Comparison of ENCODE assay signal across 22 mouse cellular contexts in genomic region chr15:86041421-86041820, GRCm38 (mm10). TPM values are rescaled to one million over a fixed set of nuclear protein-coding genes. Genes with fewer than 3 reads are reported as not detected.
DNase-seq lines count a peak whose midpoint lies in the region; ATAC-seq and TF ChIP-seq lines count a peak whose summit lies in the region.
"Had no signal": no experiment of that assay in that cellular context is flagged by ENCODE, and none has a peak within 500 bp of the region (broad histone marks: within the 10 kb centered on the region; RNA-seq: fewer than 3 reads in every experiment).

No protein-coding gene starts in this region.

- 80% methylated on average over 5 of the region's 5 CpGs for WGBS in midbrain, postnatal 0 days
- 86% methylated on average over 5 of the region's 5 CpGs for WGBS in midbrain, embryonic 14.5 days
- WGBS in stomach, postnatal 0 days = 59% methylated on average over 5 of the region's 5 CpGs

- DNase-seq in adrenal gland, postnatal 10 days = peak; percentile 66
- DNase-seq in adrenal gland, postnatal 4 days (ENCODE audit: low spot score in 2 of 2) = no peak
- no peak for DNase-seq in midbrain, postnatal 0 days (ENCODE audit: low spot score)
- DNase-seq in midbrain, embryonic 14.5 days = no peak
- DNase-seq in NIH3T3 (ENCODE audit: low read depth) = peak; percentile 72
- no peak for DNase-seq in stomach, postnatal 0 days (ENCODE audit: low spot score)
- no peak for DNase-seq in embryo, embryonic 9.5 days (ENCODE audit: extremely low spot score)
- no peak for DNase-seq in gastrocnemius, postnatal 25 days
- DNase-seq: adrenal gland, postnatal 25 days; cerebellum, adult 18-20 months; cerebellum, adult 9-10 months; cerebellum, postnatal 14 days; gastrocnemius, postnatal 36 days; kidney, adult 18-20 months had no signal

- ATAC-seq in midbrain, postnatal 0 days (ENCODE audit: low FRiP score) = no peak
- ATAC-seq in midbrain, embryonic 14.5 days (ENCODE audit: low FRiP score, low TSS enrichment) = no peak
- no peak for ATAC-seq in stomach, postnatal 0 days (ENCODE audit: low FRiP score, low TSS enrichment)
- ATAC-seq: forebrain, embryonic 15.5 days had no signal

- H3K4me2 ChIP-seq in midbrain, postnatal 0 days (ENCODE audit: low read depth, low read length, poor library complexity, severe bottlenecking) = no peak overlapping the region
- no peak overlapping the region for H3K4me2 ChIP-seq in midbrain, embryonic 14.5 days (ENCODE audit: low read length)
- H3K4me2 ChIP-seq in stomach, postnatal 0 days (replicated peaks; ENCODE audit: low read depth) = no peak overlapping the region
- H3K4me2 ChIP-seq: embryonic facial prominence, embryonic 13.5 days; forebrain, embryonic 12.5 days; forebrain, embryonic 15.5 days; heart, embryonic 11.5 days; hindbrain, embryonic 12.5 days; hindbrain, embryonic 15.5 days had no signal

- H3K4me3 ChIP-seq in midbrain, postnatal 0 days (ENCODE audit: low read depth, low read length) = no peak overlapping the region
- H3K4me3 ChIP-seq in midbrain, embryonic 14.5 days (replicated peaks; ENCODE audit: low read depth, low read length) = no peak overlapping the region
- H3K4me3 ChIP-seq in stomach, postnatal 0 days (ENCODE audit: low read depth, low read length) = no peak overlapping the region
- H3K4me3 ChIP-seq: embryonic facial prominence, embryonic 10.5 days; embryonic facial prominence, embryonic 13.5 days; erythroblast, embryonic 14.5 days; forebrain, embryonic 12.5 days; forebrain, embryonic 15.5 days; hindbrain, embryonic 12.5 days; hindbrain, embryonic 15.5 days had no signal

- H3K27ac ChIP-seq in midbrain, postnatal 0 days (ENCODE audit: low read depth, low read length) = no peak overlapping the region
- no peak overlapping the region for H3K27ac ChIP-seq in midbrain, embryonic 14.5 days (replicated peaks; ENCODE audit: low read depth, low read length)
- peak overlapping the region; percentile 56; the same call in 1 of the 2 replicates for H3K27ac ChIP-seq in stomach, postnatal 0 days (replicated peaks)
- H3K27ac ChIP-seq: embryonic facial prominence, embryonic 10.5 days; embryonic facial prominence, embryonic 13.5 days; forebrain, embryonic 12.5 days; forebrain, embryonic 15.5 days; hindbrain, embryonic 12.5 days; hindbrain, embryonic 15.5 days had no signal

- TF ChIP-seq EP300 in stomach, postnatal 0 days (optimal IDR thresholded peaks at IDR 0.05) = no peak

- no peaks in the 10 kb centered on the region for H3K9me3 ChIP-seq in midbrain, postnatal 0 days (ENCODE audit: low read length)
- H3K9me3 ChIP-seq in midbrain, embryonic 14.5 days (ENCODE audit: control insufficient read depth, low read length) = no peaks in the 10 kb centered on the region
- H3K9me3 ChIP-seq in stomach, postnatal 0 days (ENCODE audit: control insufficient read depth, low read length) = no peaks in the 10 kb centered on the region
- H3K9me3 ChIP-seq: embryonic facial prominence, embryonic 10.5 days; embryonic facial prominence, embryonic 13.5 days; forebrain, embryonic 12.5 days; forebrain, embryonic 15.5 days; hindbrain, embryonic 12.5 days; hindbrain, embryonic 15.5 days had no signal

- 0 out of 2 replicates have a peak overlapping the region, but pooled peaks have one; percentile 33 for H3K9ac ChIP-seq in midbrain, postnatal 0 days (replicated peaks; ENCODE audit: low read length, poor library complexity, severe bottlenecking)
- H3K9ac ChIP-seq in midbrain, embryonic 14.5 days (replicated peaks; ENCODE audit: low read length) = no peak overlapping the region
- no peak overlapping the region for H3K9ac ChIP-seq in stomach, postnatal 0 days (ENCODE audit: low read length)
- H3K9ac ChIP-seq: embryonic facial prominence, embryonic 13.5 days; forebrain, embryonic 12.5 days; forebrain, embryonic 15.5 days; hindbrain, embryonic 12.5 days; hindbrain, embryonic 15.5 days had no signal

- no peak for TF ChIP-seq CTCF in midbrain, postnatal 0 days (IDR thresholded peaks at IDR 0.05)
- no peak for TF ChIP-seq CTCF in stomach, postnatal 0 days (IDR thresholded peaks at IDR 0.05; ENCODE audit: low read depth)

- no peaks in the 10 kb centered on the region; the same call in 1 of the 2 replicates for H3K27me3 ChIP-seq in midbrain, postnatal 0 days (ENCODE audit: insufficient read depth, low read length)
- H3K27me3 ChIP-seq in midbrain, embryonic 14.5 days (ENCODE audit: control insufficient read depth, insufficient read depth, low read length) = no peaks in the 10 kb centered on the region
- H3K27me3 ChIP-seq in stomach, postnatal 0 days (ENCODE audit: control insufficient read depth, insufficient read depth, low read length) = no peaks in the 10 kb centered on the region
- H3K27me3 ChIP-seq: forebrain, embryonic 15.5 days had no signal

- H3K36me3 ChIP-seq in midbrain, postnatal 0 days (ENCODE audit: insufficient read depth, low read length) = no peaks in the 10 kb centered on the region
- no peaks in the 10 kb centered on the region for H3K36me3 ChIP-seq in midbrain, embryonic 14.5 days (ENCODE audit: control insufficient read depth, insufficient read depth, low read length)
- H3K36me3 ChIP-seq in stomach, postnatal 0 days (ENCODE audit: control insufficient read depth, insufficient read depth, low read length) = no peaks in the 10 kb centered on the region
- H3K36me3 ChIP-seq: embryonic facial prominence, embryonic 10.5 days; embryonic facial prominence, embryonic 13.5 days; forebrain, embryonic 12.5 days; forebrain, embryonic 15.5 days; hindbrain, embryonic 12.5 days; hindbrain, embryonic 15.5 days had no signal

- no peaks in the 10 kb centered on the region for H3K4me1 ChIP-seq in midbrain, postnatal 0 days (ENCODE audit: insufficient read depth, low read length)
- H3K4me1 ChIP-seq in midbrain, embryonic 14.5 days (ENCODE audit: control insufficient read depth, insufficient read depth, low read length) = no peaks in the 10 kb centered on the region
- no peaks in the 10 kb centered on the region for H3K4me1 ChIP-seq in stomach, postnatal 0 days (replicated peaks; ENCODE audit: control insufficient read depth, insufficient read depth)
- H3K4me1 ChIP-seq: forebrain, embryonic 12.5 days; forebrain, embryonic 15.5 days had no signal

RNA-seq across cellular contexts. Expression of gene Celsr1, which starts 7.8 kb away (rescaled TPM):
- 1 to 10 TPM; 4.4 to 6.5 TPM for total RNA-seq in adrenal gland, postnatal 10 days (2021)
- 10 to 100 TPM; 11.0 to 14.8 TPM for total RNA-seq in adrenal gland, postnatal 4 days (2021)
- 13.7 and 15.0 TPM in 2 replicates for total RNA-seq in midbrain, postnatal 0 days (2014; rRNA removed)
- 0.60 and 0.79 TPM in 2 replicates for polyA plus RNA-seq in midbrain, postnatal 0 days (2015; fragmentation: Nextera tagmentation; extraction: Ambion mirVana)
- polyA plus RNA-seq in midbrain, embryonic 14.5 days (2014; fragmentation: Nextera tagmentation; extraction: Ambion mirVana) = 2.9 and 3.5 TPM in 2 replicates
- polyA plus RNA-seq in stomach, postnatal 0 days (2015; fragmentation: Nextera tagmentation; extraction: Ambion mirVana) = 2.0 and 2.2 TPM in 2 replicates
- under 1 TPM; 0.31 to 0.43 TPM for total RNA-seq in gastrocnemius, postnatal 25 days (2021)

RNA-seq across cellular contexts. Expression of gene Gramd4, which starts 16.1 kb away (rescaled TPM):
- total RNA-seq in adrenal gland, postnatal 10 days (2021) = 10 to 100 TPM; 13.9 to 22.1 TPM
- total RNA-seq in adrenal gland, postnatal 4 days (2021) = 10 to 100 TPM; 22.9 to 23.1 TPM
- 43.4 and 47.6 TPM in 2 replicates for total RNA-seq in midbrain, postnatal 0 days (2014; rRNA removed)
- polyA plus RNA-seq in midbrain, postnatal 0 days (2015; fragmentation: Nextera tagmentation; extraction: Ambion mirVana) = 21.5 and 22.5 TPM in 2 replicates
- polyA plus RNA-seq in midbrain, embryonic 14.5 days (2014; fragmentation: Nextera tagmentation; extraction: Ambion mirVana) = 29.5 and 31.0 TPM in 2 replicates
- 11.1 and 11.4 TPM in 2 replicates for polyA plus RNA-seq in stomach, postnatal 0 days (2015; fragmentation: Nextera tagmentation; extraction: Ambion mirVana)
- total RNA-seq in gastrocnemius, postnatal 25 days (2021) = 1 to 10 TPM; 4.2 to 9.7 TPM

Comparison
In these comparisons a context has a peak if more than half of its experiments do, and no peak if none do; other contexts are left out.
1. DNase-seq: peak in adrenal gland, postnatal 10 days (single experiment) and NIH3T3 (single experiment); none in adrenal gland, postnatal 4 days (0 of 2), midbrain, postnatal 0 days (single experiment), midbrain, embryonic 14.5 days (single experiment), stomach, postnatal 0 days (single experiment), embryo, embryonic 9.5 days (single experiment) and gastrocnemius, postnatal 25 days (single experiment).